Comparison of ENCODE assay signal across 8 mouse cellular contexts in genomic region chr10:43539746-43540310, GRCm38 (mm10). TPM values are rescaled to one million over a fixed set of nuclear protein-coding genes. Genes with fewer than 3 reads are reported as not detected.
DNase-seq lines count a peak whose midpoint lies in the region; ATAC-seq lines count a peak whose summit lies in the region.

No protein-coding gene starts in this region.

- peak; percentile 48 for DNase-seq in kidney, adult 9 months
- no peak for DNase-seq in kidney, postnatal 10 days
- DNase-seq in adipocyte (ENCODE audit: low spot score): peak; percentile 14
- no peak for DNase-seq in thymus, postnatal 4 days
- no peak for DNase-seq in urinary bladder, adult 2 months (ENCODE audit: low spot score)
- no peak for DNase-seq in ovary, postnatal 10 days (ENCODE audit: low spot score)

- peak overlapping the region; percentile 76 to 92 for H3K27ac ChIP-seq in heart, embryonic 14.5 days (replicated peaks in 1 of 2; ENCODE audit: control insufficient read depth in 1 of 2, insufficient read depth in 1 of 2, low read depth in 2 of 2, low read length in 2 of 2)
- H3K27ac ChIP-seq in liver, embryonic 16.5 days (ENCODE audit: low read length): peak overlapping the region; percentile 69

- H3K27me3 ChIP-seq in heart, embryonic 14.5 days (ENCODE audit: control insufficient read depth, insufficient read depth, low read length): no peaks in the 10 kb centered on the region
- no peaks in the 10 kb centered on the region for H3K27me3 ChIP-seq in liver, embryonic 16.5 days (ENCODE audit: control insufficient read depth, insufficient read depth, low read depth, low read length)

- H3K36me3 ChIP-seq in heart, embryonic 14.5 days (ENCODE audit: control insufficient read depth, insufficient read depth, low read length): peaks cover 18% of the 10 kb centered on the region
- H3K36me3 ChIP-seq in liver, embryonic 16.5 days (ENCODE audit: control insufficient read depth, insufficient read depth): no peaks in the 10 kb centered on the region

- no peaks in the 10 kb centered on the region for H3K9me3 ChIP-seq in heart, embryonic 14.5 days (ENCODE audit: control insufficient read depth, low read length)
- no peaks in the 10 kb centered on the region for H3K9me3 ChIP-seq in liver, embryonic 16.5 days (replicated peaks; ENCODE audit: control insufficient read depth, low read length)

- peak overlapping the region; percentile 95 for H3K9ac ChIP-seq in heart, embryonic 14.5 days (ENCODE audit: low read length)
- peak overlapping the region; percentile 92 for H3K9ac ChIP-seq in liver, embryonic 16.5 days (ENCODE audit: low read depth, low read length)

- H3K4me2 ChIP-seq in heart, embryonic 14.5 days (ENCODE audit: low read length): peak overlapping the region; percentile 76
- H3K4me2 ChIP-seq in liver, embryonic 16.5 days (ENCODE audit: low read depth, low read length): peak overlapping the region; percentile 76

- no peak for ATAC-seq in heart, embryonic 14.5 days (ENCODE audit: insufficient number of reproducible peaks, insufficient read depth, low FRiP score, low read depth)
- no peak for ATAC-seq in liver, embryonic 16.5 days (ENCODE audit: low read depth)

- H3K4me1 ChIP-seq in heart, embryonic 14.5 days (ENCODE audit: control insufficient read depth in 2 of 2, insufficient read depth in 2 of 2, low read length in 2 of 2): peaks cover 2 to 9% of the 10 kb centered on the region in 2 experiments; a peak in 2 of 4 replicates
- peaks cover 21% of the 10 kb centered on the region for H3K4me1 ChIP-seq in liver, embryonic 16.5 days (ENCODE audit: control insufficient read depth, low read depth, low read length)

- 5% methylated on average over 12 of the region's 12 CpGs for WGBS in heart, embryonic 14.5 days
- WGBS in liver, embryonic 16.5 days (ENCODE audit: insufficient replicate concordance): 13% methylated on average over 12 of the region's 12 CpGs

- H3K4me3 ChIP-seq in heart, embryonic 14.5 days (ENCODE audit: control insufficient read depth in 1 of 2, insufficient read depth in 1 of 2, low read depth in 1 of 2, low read length in 2 of 2): peak overlapping the region; percentile 77 to 86
- H3K4me3 ChIP-seq in liver, embryonic 16.5 days (ENCODE audit: low read depth, low read length): peak overlapping the region; percentile 92

RNA-seq across cellular contexts. Expression of gene 1700021F05Rik, which starts 1.0 kb away (rescaled TPM):
- 90.8 and 94.3 TPM in 2 replicates for polyA plus RNA-seq in heart, embryonic 14.5 days (2014; fragmentation: Nextera tagmentation; extraction: Ambion mirVana)
- 21.6 and 26.4 TPM in 2 replicates for polyA plus RNA-seq in liver, embryonic 16.5 days (2015; fragmentation: Nextera tagmentation; extraction: Ambion mirVana)
- 21.4 and 27.3 TPM in 2 replicates for polyA plus RNA-seq in urinary bladder, adult 2 months (2012; rRNA removed)

RNA-seq across cellular contexts. Expression of gene Gm9803, which starts 15.9 kb away (rescaled TPM):
- 16.6 and 19.3 TPM in 2 replicates for polyA plus RNA-seq in heart, embryonic 14.5 days (2014; fragmentation: Nextera tagmentation; extraction: Ambion mirVana)
- 2.9 and 6.0 TPM in 2 replicates for polyA plus RNA-seq in liver, embryonic 16.5 days (2015; fragmentation: Nextera tagmentation; extraction: Ambion mirVana)
- polyA plus RNA-seq in urinary bladder, adult 2 months (2012; rRNA removed): 13.1 and 16.7 TPM in 2 replicates

RNA-seq across cellular contexts. Expression of gene Cd24a, which starts 38.3 kb away (rescaled TPM):
- 80.4 and 81.2 TPM in 2 replicates for polyA plus RNA-seq in heart, embryonic 14.5 days (2014; fragmentation: Nextera tagmentation; extraction: Ambion mirVana)
- 927 and 938 TPM in 2 replicates for polyA plus RNA-seq in liver, embryonic 16.5 days (2015; fragmentation: Nextera tagmentation; extraction: Ambion mirVana)
- 112 and 114 TPM in 2 replicates for polyA plus RNA-seq in urinary bladder, adult 2 months (2012; rRNA removed)

Comparison
In these comparisons a context has a peak if more than half of its experiments do, and no peak if none do; other contexts are left out.
1. DNase-seq: peak in kidney, adult 9 months (single experiment) and adipocyte (single experiment); none in kidney, postnatal 10 days (single experiment), thymus, postnatal 4 days (single experiment), urinary bladder, adult 2 months (single experiment) and ovary, postnatal 10 days (single experiment).